Mouse (Mus musculus): ENCODE measurements at regions not wholly inside any gene's neighbourhood (a gene's known extent, or its start where the extent isn't known, plus 50 kb on each side); places are given as distances from the start of the nearest gene placed in this dataset.

DNA sequence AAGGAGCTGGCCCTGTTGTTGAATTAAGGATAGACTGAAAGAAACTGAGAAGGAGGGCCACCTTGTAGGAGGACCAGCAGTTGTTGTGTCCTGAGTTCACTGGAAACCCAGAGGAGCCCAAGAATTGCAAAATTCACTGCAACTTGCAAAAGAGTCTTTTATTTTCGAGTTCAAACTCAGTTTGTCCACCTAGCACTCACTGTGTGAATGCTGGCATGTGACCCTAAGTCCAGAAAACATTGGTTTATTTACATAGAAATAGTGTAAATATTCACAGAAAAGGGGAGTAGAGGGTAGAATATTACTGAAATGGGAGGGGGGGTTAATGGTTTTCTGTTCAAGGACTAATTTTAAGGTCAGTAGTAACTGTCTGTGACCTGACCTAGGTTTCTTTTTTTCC lies 394.7 kb downstream of the 4933405O20Rik start:
- DNase-seq (ENCODE audit: low spot score), result no peak

DNA sequence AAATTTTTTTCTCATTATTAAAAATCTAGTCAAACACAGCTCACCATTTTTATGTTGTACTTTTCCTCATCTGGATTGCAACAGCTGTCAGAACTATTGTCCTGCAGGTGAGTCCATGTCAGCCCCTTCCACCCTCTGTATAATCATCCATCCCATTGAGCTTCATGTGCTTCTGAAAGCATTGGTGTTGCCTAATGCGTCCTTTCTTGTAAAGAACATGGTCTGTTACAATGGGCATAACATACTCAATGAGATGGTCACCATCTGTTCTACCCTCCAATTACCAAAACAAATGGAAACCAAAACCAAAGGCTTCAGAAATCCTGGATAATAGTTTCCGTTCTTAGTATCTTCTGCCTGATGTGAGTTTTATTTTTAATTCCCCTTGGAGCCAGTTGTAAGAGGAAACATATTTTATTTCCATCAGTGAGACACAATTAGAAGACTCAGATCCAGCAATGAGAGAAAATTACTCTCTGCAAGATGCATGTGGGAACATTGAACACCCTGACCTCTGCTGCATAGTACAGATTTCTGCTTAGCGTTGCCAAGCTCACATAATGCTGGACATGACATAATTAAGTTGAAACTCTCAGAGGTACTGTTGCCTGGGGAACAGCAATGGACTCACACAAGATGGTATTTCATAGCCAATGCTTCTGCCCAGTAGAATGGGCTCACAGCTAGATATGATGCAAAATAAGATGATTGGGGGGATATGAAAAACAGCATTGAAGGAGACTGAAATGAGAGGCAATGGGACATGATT lies 443.1 kb downstream of the 4933405O20Rik start:
- no peak for DNase-seq (ENCODE audit: low spot score)

DNA sequence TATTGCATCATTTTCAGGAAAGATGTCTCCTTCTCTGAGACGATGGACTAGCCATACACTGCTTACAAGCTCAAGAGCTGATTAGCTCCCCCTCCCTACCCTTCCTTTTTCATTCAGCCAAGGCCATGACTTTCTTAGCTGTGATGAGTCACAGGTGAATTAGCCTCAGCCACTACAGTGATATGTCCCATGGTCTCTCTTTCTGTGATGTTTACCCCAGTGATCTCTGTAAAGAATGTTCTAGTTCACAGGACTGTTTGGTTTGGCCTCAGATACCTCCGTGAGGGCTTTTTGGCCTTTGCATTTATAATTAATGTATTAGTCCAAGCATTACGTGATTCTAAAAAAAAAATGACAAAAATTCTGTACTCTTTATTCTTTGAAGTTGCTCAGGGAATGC lies 452.5 kb downstream of the 4933405O20Rik start:
- DNase-seq (ENCODE audit: low spot score), result no peak

DNA sequence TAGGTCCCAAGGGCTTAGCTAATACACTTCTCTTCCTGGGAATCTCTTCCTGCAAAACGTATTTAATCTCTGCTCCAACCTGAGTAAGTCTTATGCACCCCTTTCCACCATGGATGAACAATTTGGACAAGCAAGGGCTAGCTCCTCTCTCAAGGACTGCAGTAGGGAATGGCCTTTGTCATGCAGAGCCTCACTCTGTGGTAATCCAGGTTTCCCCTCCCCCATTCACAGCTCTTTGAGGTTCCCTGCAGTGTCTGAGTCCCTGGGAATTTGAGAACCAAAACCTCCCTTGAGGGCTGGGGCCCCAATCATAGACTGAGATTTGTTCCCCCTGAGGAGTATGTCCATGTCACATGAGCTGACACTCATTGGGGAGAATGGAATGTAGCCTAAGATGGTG lies 442.5 kb upstream of the Ano5 start:
- no peak for DNase-seq (ENCODE audit: low spot score)

DNA sequence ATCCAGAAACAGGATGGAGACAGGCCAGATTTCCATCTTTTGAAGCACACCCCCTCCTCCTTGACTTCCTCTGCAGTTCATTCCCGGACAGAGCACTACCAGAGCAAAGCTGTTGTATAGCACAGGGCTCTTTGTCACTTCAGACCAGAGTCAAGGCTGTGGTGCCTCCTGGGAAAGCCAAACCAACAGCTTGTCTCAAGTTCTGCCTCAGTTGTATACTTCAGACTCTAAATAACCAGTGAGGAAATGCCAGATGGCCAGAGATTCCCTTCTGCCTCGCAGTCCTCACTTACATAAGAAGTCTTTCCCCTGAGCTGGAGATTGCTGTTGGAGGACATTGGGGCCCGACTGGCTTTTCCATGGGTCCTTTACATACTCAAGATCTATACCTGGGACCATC lies 417.1 kb upstream of the Ano5 start:
- DNase-seq (ENCODE audit: low spot score), result peak; percentile 3

DNA sequence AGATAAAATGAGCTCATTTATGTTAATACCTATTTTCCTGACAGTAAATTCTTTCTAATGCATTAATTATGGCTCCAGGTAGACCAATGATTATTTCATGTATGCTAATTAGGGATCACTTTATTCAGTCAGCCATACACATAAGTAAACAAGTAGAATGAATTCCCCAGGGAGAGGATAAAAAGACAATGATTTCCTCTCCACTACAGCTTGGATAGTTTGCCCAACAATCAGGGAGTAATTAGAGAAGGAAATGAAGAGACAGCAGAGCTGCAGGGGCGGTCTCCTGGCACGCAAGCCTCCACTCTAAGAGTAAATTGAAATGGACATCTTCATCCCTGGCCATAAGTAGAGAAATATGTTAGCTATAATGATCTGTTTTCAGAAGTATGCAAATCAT lies 409.7 kb upstream of the Ano5 start:
- no peak for DNase-seq (ENCODE audit: low spot score)

DNA sequence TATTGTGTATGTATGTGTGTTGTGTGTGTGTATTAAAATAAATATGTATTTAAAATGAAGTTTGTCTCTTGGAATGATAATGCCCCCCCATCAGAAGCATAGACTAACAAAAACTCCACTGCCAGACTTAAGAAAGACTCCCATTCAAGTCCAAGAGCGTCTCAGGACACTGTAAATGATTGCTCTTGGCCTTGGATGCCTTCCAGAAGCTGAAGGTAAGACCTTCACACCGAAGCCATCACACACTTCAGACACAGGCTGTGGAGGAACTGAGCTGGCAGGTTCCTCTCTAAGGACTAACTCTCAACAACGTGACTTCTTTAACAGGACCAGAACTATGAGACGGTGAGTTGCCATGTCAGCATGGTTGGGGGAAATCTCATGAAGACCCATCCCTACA lies 370.0 kb upstream of the Ano5 start:
- no peak for DNase-seq (ENCODE audit: low spot score)

DNA sequence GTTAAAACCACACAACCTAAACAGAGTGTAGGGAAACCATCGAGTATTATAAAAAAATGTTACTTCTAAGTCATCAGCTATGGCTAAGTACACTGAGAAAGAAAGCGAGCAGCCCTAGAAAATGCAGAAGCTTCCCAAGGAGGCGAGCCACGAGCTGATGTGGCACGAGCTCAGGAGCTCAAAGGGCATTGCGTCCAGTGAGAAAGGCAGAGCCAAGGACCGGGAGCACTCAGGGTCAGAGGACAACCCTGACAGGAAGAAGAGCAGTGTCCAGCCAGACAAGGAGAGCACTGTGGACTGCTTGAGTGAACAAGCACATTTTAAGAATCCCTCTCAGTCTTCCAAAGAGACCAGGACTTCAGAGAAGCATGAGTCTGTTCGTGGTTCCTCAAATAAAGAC lies 335.6 kb upstream of the Ano5 start:
- no peak for DNase-seq (ENCODE audit: low spot score)

DNA sequence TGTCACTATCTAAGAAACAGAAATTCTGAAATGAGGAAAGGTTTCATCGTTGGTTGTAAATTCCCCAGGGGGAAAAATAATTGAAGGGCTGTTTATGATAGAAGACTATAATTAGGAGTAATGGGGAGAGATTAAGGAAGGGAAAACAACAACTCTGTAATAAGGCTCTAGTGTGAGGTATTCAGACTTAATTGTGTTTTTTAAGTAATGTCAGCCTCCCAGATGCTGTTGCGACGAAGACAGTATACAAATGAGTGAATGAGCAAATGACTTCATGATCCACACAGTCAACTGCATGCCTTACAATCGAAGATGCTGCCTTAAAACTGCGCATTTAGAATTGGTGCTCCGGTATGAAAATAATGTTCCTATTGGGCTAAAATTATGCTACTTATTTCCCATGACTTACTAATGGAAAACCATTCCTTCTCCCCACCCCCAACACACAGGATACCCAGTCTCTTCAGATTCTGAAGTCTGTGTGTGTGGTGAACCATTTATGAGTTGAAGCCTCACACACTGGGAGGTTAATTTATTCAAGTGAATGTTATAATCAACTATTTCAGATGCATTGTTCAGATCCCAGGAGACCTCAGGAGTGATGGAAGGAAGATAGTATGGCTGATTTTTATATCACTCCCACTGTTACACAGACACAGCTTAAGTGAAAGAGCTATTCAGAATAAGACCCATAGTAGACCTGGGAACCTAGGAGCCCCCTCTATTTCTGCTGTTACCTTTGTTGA lies 295.2 kb upstream of the Ano5 start:
- DNase-seq (ENCODE audit: low spot score), result no peak

DNA sequence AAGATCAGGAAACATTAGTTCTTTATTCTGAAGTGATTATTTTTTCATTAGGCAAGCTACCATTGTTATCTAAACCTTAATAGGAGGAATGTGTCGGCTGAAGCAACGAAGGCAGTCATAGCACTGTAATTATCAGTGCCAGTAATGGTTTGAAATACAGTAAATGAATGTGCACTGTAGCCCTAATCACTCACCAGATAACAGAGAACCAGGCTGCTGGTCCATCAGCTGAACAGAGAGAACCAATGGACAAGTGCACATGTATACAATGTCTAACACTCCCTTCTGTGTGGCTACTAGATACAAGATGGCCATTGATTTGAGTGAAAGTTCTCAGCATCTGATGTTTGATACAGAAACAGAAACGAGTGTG lies 294.6 kb upstream of the Ano5 start:
- no peak for DNase-seq (ENCODE audit: low spot score)

DNA sequence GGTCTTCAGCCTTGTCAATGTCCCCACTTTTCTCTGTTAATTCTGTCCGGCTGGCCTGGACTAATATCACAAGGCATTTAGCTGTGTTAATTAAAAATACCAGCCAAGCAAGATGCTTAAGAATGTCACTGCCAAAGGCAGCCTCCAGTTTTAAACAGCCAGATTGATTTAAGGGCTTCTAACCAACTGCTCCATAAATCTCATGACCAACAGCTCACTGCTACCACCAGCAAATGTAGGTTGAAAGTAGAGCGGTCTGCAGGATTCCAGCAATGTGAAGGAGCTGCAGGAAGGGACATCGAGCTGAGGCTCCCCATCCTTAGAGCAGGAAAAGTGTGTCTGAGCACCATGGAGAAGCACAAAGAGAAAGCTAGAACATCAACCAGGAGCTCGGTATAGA lies 289.5 kb upstream of the Ano5 start:
- no peak for DNase-seq (ENCODE audit: low spot score)

DNA sequence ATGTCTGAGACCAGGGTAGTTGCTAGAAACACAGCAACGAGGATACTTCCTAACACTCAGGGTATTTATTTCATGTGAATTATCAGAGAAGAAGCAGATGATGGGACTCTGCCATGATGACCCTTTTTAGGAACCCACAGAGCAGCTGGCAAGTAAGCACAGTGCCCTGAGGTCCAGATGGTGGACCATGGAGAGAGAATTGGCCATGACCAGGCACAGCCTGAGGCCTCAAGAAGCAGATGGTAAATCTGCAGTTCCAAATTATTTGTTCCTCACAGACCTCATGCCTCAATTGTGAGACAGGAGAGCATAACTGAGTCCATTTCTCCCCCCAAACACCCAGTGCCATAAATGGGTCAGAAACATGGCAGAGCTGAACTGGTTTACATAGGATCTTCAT lies 289.0 kb upstream of the Ano5 start:
- no peak for DNase-seq (ENCODE audit: low spot score)

DNA sequence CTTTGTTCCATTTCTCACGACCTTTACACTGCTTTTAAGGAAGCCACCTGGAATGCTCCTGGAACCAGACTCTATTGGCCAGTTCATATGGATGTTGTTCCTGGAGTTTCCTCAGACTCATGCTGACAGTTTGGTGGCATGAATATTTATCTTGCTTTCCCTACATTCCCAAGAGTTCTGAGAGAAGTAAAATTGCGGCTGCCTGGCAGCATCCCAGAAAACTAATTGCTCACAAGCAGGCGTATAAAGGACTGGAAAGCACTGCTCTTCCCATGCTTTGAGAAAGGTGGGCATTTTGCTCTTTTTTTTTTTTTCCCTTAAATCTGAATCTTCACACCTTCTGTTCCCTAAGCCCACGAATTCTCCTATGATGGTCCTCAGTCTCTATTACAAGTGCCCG lies 283.7 kb upstream of the Ano5 start:
- DNase-seq (ENCODE audit: low spot score), result peak; percentile 13

DNA sequence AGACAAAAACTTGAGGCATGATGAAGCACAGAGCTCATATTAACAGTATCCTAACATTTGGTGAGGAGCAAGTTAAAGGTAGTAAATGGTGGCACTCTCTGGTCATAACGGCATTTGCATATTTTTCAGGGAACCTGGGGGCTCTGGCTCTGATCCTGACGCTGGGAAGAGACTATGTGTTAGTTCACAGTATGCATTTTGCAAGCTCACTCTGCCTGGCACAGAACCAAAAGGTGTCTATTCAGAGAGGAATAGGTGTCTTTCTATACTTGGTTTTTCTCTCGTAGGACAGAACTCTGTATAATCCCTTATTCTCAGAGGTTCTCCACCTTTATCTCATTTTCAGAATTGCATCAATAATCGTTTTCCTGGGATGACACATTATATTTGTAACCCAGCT lies 276.2 kb upstream of the Ano5 start:
- DNase-seq (ENCODE audit: low spot score), result no peak

DNA sequence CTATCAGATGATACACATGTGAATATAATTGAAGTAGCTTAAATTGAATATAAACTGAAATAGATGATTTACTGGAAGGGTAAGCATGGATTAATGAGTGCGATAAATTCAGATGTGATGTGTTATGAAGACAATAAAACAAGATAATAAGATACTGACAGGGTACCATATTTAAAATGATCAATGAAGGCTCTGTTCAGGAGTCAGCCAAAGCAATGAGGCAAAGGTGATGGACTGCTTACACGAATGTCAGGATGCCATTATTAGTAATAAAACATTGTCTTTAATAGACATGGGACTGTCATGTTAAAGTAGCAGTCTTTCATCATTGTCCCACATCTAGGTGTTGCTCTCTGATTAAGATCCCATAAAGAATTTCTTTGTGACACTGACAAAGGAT lies 263.1 kb upstream of the Ano5 start:
- no peak for DNase-seq (ENCODE audit: low spot score)

DNA sequence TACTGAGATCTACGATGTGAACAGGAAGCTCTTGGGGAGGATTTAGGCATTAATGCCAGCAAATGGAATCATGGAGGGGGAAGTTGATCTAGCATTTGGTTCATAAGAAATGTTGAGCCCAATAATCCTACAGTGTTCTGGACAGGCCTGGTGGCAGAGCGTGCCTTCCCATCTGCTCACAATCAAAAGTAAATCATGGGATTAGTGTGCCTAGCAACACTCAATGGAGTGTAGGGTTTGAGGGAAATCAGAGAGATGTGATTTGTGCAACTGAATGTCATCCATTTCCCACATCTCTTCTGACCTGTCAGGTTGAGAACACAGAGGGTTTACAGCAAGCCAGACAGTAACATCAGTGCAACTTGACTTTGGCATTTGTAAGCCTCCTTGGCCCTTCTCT lies 256.4 kb upstream of the Ano5 start:
- no peak for DNase-seq (ENCODE audit: low spot score)

DNA sequence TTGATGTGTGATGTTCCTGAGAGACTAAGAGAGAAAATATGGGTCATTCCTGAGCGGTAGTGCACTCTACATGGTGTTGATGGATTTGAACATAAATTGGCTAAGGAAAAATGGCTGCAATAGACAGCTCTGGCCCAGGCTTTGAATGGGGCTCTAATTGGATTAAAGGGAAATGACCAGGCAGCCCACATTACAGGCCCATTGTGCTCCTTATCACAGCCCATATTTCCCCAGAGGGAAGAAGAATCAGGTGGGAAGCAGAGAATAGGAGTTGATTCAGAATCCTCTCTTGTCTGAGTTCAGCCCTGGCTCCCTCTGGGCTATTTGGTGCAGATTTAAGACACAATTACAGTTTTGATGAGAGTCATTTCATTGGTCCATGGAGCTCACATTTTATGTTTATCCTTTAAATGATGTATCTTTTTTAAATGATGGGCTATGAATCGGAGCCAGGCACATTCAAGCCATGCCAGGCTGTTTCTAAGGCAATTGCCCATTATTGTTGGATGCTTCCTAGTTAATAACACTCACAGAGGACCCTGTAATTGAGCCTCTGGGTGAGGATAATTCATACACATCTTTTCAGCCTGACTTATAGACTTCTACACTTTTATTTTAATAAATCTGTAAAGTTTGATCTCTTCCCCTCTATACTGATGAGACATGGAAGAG lies 251.5 kb upstream of the Ano5 start:
- no peak for DNase-seq (ENCODE audit: low spot score)

DNA sequence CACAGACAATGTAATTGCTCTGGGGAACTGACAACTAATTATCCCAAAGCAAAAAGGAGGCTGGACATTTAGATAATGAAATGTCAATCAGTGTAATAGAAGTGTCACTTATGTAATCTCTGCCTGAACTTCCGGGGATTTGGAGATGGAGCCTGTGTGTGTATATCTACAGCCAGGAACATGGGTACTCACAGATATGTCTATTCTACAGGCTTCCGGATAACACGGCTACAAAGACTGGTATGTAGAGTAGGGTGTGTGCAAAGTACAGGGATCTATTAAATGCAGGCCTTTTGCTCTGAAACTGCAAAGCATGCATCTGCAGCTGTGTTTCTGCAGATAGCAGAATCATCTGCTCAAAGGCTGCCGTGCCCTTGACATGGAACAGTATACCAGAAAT lies 246.7 kb upstream of the Ano5 start:
- DNase-seq (ENCODE audit: low spot score), result no peak

DNA sequence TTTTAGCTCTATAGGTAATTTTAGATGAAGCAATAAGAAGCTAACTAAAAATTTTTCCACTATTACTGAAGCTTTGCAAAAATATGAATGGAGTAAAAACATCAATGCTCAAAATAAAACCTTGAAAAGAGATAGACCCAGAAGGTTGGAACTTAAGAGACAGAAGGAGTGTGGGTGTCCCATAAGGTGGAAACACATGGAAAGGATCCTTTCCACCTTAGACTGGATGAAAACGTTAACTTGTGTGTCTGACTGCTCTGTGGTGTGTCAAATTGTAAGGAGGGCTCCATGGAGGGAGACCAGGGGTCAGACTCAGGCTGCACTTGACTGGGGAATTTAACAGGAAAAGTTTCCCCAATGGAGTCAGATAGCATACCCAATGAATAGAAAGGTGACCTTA lies 244.9 kb upstream of the Ano5 start:
- DNase-seq (ENCODE audit: low spot score), result peak; percentile 37

DNA sequence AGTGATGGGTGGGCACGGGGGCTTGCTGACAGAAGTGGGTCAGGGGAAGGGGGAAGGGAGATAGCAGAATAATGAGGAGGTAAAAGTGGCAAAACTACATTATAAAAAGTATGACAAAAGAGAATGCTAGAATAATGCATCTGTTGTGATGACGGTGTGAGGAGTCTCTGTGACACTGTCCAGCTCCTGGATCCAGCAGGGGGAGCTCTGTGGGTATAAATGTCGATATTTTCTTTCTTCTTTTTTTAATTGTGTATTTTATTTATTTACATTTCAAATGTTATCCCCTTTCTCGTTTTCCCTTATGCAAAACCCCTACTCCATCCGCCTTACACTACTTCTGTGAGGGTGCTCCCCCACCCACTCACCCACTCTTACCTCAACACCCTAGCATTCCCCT lies 243.9 kb upstream of the Ano5 start:
- DNase-seq (ENCODE audit: low spot score), result no peak

DNA sequence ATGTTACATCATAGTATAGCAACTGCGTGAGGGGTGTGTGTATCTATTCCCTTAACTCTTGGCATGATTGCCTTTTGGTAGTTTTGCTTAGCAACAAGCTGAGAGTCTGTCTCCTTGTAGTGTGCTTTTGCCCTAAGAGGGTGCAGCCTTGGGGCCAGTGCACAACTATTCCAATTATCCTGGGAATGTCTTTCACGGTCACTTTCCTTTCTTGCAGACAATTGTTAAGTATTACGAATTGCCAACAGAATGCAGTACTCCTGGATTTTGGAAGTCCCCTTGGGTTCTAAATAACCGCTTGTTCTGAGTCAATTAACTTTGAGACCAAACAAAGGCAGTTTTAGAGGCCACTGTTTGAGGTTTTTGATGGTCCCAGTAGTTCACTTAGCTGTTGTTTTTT lies 242.1 kb upstream of the Ano5 start:
- no peak for DNase-seq (ENCODE audit: low spot score)

DNA sequence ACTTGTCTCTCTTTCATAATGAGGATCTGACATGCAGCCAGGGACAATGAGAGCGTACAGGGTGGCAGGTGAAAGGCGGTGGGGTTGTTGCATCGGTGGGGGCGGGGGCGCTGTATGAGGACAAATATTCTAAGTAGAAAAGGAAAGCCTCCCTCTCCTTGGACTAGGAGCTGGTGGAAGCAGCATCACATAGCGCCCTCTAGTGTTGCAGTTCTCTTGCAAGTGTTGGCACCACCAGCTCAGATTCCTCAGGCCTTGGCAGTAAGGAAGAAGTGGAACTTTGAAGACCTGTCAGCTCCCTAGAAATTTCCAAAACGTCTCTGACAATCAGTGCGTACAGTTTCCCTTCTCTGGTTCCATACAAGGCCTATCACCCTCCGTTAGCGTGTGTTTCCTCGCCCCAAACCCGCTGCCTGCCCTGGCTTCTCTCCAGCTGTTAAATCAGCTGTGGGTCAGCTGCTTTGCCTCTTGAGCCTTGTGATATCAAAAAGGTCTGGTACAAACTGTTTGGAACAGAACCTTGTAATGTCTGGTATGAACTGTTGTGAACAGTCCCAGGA lies 240.2 kb upstream of the Ano5 start:
- DNase-seq (ENCODE audit: low spot score), result peak; percentile 64

DNA sequence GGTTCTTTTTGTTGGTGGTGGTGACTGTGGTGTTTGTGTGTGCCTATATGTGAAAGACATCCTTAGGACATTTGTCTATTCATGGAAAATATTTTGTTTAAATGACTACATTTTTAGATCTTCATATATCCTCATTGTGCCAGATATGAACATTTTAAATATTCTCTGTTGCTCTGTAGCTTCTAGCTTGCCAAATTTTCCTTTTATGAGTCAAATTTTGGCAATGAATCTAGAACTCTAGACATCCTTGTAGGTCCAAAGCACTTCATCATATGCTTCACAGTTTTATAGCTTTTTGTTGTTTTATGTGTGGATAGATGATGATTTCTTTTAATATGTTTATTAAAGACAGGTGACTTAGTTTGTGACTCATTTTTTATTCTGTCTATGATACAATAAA lies 229.4 kb upstream of the Ano5 start:
- no peak for DNase-seq (ENCODE audit: low spot score)
